Mouse (Mus musculus) cortical plate, adult 2 months (tissue): ENCODE results near the gene Dync1i2.

Experiments used
- CTCF ChIP-seq: fragments of 200-500 bp; IDR thresholded peaks from 2 replicates; pipeline ENCODE4 v1.5.1; 2011; ENCODE audit warnings: mild to moderate bottlenecking, control low read depth, low read length; ENCODE audit not compliant: insufficient read depth; ENCODE audit errors: extremely low read depth
- POLR2A ChIP-seq: fragments of 200-500 bp; IDR thresholded peaks from 2 replicates; pipeline ENCODE4 v1.6.1; 2011; ENCODE audit warnings: mild to moderate bottlenecking, low read length, control low read depth; ENCODE audit not compliant: insufficient read depth; ENCODE audit errors: extremely low read depth

DNA sequence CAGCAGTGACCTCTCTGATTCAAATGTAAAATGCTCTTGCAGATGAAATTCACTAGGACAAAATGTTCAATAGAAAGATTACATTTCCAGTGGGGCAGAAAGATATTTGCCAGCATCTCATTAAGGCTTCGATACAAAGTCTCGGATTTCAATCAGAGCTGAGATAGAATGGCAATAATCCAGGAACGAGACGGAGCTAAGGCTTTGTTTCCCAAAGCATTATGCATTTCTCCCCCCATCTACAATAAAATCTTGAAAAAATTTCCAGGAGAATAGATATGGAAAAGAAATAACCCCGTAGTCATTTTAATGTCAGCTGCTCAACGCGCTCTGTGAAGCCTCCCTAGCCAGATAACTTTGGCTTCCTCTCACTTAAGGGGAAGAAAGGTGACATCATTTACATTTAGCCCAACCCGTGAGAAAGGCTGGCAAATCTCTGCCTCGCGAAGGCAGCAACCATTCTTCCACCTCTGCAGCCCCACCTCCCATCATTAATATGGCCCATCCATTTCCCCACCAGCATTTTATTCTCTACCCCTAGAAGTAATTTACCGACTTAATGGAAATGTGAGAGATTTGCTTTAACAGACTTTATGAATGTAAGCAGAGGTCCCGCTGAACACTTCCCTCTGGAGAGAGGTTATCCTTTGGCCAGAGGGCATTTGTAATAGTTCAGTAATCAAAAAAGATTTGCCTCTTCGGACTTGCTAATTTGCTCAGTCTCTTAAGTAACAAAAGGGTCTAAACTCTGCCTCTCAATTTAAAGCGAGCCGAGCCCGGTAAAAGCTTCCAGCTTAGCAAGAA lies 19.9 kb upstream of the Dync1i2 start:
- TF ChIP-seq CTCF = no peak
- no peak for TF ChIP-seq POLR2A
